Mouse (Mus musculus) forebrain, embryonic 13.5 days (tissue): ENCODE results near the gene Cop1. TPM values are rescaled to one million over a fixed set of nuclear protein-coding genes. Genes with fewer than 3 reads are reported as not detected.

Experiments
- ATAC-seq: fragments of 200-750 bp; cut with Nextera tagmentation; 2 replicates; pipeline ENCODE4 v1.8.0; 2017
- H3K27ac ChIP-seq: fragments of 300-500 bp; sonication (generic); 2 replicates; pipeline ENCODE4 v1.5.1; 2015; ENCODE audit warnings: inconsistent platforms, mild to moderate bottlenecking, moderate library complexity
- H3K27me3 ChIP-seq: fragments of 300-500 bp; sonication (generic); 2 replicates; pipeline ENCODE4 v1.6.1; 2015; ENCODE audit warnings: mild to moderate bottlenecking, inconsistent platforms
- H3K36me3 ChIP-seq: fragments of 300-500 bp; sonication (generic); 2 replicates; pipeline ENCODE4 v1.6.1; 2015; ENCODE audit warnings: mild to moderate bottlenecking, inconsistent platforms; ENCODE audit not compliant: poor library complexity, severe bottlenecking
- H3K4me1 ChIP-seq: fragments of 300-500 bp; sonication (generic); 2 replicates; pipeline ENCODE4 v1.6.1; 2015; ENCODE audit warnings: inconsistent platforms
- H3K4me2 ChIP-seq: fragments of 300-500 bp; sonication (generic); 2 replicates; pipeline ENCODE4 v1.6.1; 2015; ENCODE audit warnings: inconsistent platforms, mild to moderate bottlenecking, moderate library complexity
- H3K4me3 ChIP-seq: fragments of 300-500 bp; sonication (generic); 2 replicates; pipeline ENCODE4 v1.5.1; 2015; ENCODE audit warnings: mild to moderate bottlenecking, inconsistent platforms
- H3K9ac ChIP-seq: fragments of 300-500 bp; sonication (generic); 2 replicates; pipeline ENCODE4 v1.6.1; 2015; ENCODE audit warnings: mild to moderate bottlenecking, inconsistent platforms
- H3K9me3 ChIP-seq: fragments of 300-500 bp; sonication (generic); replicated peaks from 2 replicates; pipeline ENCODE4 v1.6.1; 2016; ENCODE audit warnings: inconsistent platforms
- WGBS: fragments of 180-500 bp; shearing (Covaris S2); methylation state at CpG from one replicate; pipeline ENCODE4 v1.1.7; 2015; 5-methylcytosine and 5-hydroxymethylcytosine counted together
- polyA plus RNA-seq: library from polyadenylated mRNA; unstranded; fragments of >200 nt; fragmentation: Nextera tagmentation; extraction: Ambion mirVana; gene quantifications from 2 replicates; pipeline ENCODE4 v1.2.1, GENCODE M21; 2015

Cop1 gene
- polyA plus RNA-seq, 1 experiment from 2014 or later = 21.4 TPM

DNA sequence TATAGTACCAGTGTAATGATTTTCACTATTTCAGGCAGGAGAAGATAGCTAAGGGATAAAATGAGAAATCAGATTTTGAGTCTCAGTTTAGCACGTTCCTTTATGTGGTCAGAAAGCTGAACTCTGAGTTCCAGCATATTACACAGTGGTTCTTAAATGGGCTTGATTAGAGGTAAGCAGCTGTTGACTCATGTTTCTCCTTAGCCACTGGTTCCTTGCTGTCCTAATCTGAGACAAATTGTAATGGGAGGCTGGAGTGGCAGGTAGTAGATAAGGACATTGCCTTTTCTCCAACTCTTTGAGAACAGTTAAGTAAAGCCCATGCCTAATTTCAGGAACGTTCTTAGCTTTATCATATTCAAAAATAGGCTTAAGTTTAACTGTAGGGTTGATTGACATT, 3.6 kb downstream of the Cop1 start:
- Histone ChIP-seq H3K4me3 (no peak overlapping the region), H3K4me1 (peaks cover 30% of the 10 kb centered on the region), H3K27ac (no peak overlapping the region), H3K9ac (no peak overlapping the region), H3K27me3 (no peaks in the 10 kb centered on the region), H3K36me3 (peaks cover 12% of the 10 kb centered on the region), H3K4me2 (no peak overlapping the region), H3K9me3 (no peaks in the 10 kb centered on the region)
- ATAC-seq = no peak
- WGBS = 88% methylated on average over 2 of the region's 2 CpGs

- Histone ChIP-seq H3K9ac (no peak overlapping the region), H3K4me3 (no peak overlapping the region), H3K27me3 (no peaks in the 10 kb centered on the region), H3K9me3 (no peaks in the 10 kb centered on the region), H3K4me2 (no peak overlapping the region), H3K27ac (no peak overlapping the region), H3K4me1 (peaks cover 29% of the 10 kb centered on the region), H3K36me3 (peaks cover 19% of the 10 kb centered on the region)
- WGBS = 88% methylated on average over 6 of the region's 6 CpGs
- no peak for ATAC-seq
These were observed 6.0 kb downstream of the Cop1 start for GRCm38 (mm10) chr1:159238147-159238546.

GRCm38 (mm10) chr1:159250320-159250719, 18.2 kb downstream of the Cop1 start:
- Histone ChIP-seq H3K4me3 (no peak overlapping the region), H3K9ac (no peak overlapping the region), H3K36me3 (peaks cover 32% of the 10 kb centered on the region), H3K4me2 (no peak overlapping the region), H3K27ac (no peak overlapping the region), H3K9me3 (no peaks in the 10 kb centered on the region), H3K4me1 (no peaks in the 10 kb centered on the region), H3K27me3 (no peaks in the 10 kb centered on the region)
- WGBS = 87% methylated on average over 2 of the region's 2 CpGs
- no peak for ATAC-seq

- Histone ChIP-seq H3K9me3 (no peaks in the 10 kb centered on the region), H3K4me2 (no peak overlapping the region), H3K27ac (no peak overlapping the region), H3K4me1 (no peaks in the 10 kb centered on the region), H3K36me3 (peaks cover 39% of the 10 kb centered on the region), H3K9ac (no peak overlapping the region), H3K27me3 (no peaks in the 10 kb centered on the region), H3K4me3 (no peak overlapping the region)
- WGBS = 97% methylated on average over 2 of the region's 2 CpGs
- no peak for ATAC-seq
These were observed 21.0 kb downstream of the Cop1 start for GRCm38 (mm10) chr1:159253078-159253477.

DNA sequence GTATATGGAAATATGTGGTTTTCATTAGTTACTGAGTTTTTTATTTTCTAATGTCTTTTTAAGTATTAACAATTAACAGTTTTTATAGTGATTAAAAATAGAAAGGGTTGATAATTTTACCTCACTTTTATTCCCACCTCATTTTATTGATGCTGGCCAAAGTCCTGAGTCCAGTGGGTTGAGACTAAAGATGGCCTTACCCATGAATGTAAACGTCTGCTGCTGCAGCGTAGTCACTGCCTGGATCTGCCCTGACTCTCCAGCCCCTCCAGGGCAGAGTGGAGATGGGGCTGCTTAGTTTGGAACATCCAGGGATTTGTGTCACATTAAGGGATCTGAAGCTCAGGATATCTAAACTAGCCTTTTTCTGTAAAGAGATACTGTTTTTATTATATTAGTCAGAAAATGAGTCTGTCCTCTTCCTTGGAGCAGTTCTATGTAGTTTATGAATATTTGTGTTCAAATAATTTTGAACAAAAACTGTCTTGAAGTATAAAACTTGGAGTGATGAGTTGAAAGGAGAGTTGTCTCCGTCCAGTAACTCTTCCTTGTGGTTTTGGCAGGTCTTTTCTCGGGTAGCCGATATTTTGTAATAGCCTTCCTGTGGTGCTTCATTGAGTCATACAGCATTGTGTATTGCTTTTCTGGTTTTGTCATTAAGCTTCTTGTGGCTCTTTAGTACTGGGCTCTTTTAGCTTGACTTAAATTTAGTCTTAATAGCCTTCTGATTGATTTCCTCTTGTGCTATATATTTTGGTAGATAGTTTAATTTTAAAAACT, 23.0 kb downstream of the Cop1 start:
- Histone ChIP-seq H3K9me3 (no peaks in the 10 kb centered on the region), H3K27me3 (no peaks in the 10 kb centered on the region), H3K4me2 (no peak overlapping the region), H3K4me3 (no peak overlapping the region), H3K9ac (no peak overlapping the region), H3K27ac (no peak overlapping the region), H3K4me1 (no peaks in the 10 kb centered on the region), H3K36me3 (peaks cover 39% of the 10 kb centered on the region)
- no peak for ATAC-seq
- WGBS = 74% methylated on average over 5 of the region's 5 CpGs

DNA sequence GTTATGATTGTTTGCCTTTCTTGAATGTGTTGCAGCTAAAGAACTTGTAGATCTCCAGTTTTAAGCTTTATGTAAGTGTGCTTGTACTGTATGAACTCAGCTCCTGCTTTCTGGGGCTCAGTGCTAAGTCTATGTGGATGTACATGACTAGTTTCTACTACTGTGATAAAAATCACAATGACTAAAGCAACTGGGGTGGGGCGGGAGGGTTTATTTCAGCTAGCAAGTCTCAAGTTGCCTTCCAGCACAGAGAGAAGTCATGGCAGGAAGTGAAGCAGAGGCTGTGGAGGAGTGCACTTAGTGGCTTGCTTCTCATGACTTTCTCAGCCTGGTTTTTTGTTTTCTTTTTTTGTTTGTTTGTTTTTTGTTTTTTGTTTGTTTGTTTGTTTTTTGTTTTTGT, 24.4 kb downstream of the Cop1 start:
- H3K4me3 ChIP-seq = no peak overlapping the region
- no peak overlapping the region for H3K4me2 ChIP-seq
- no peaks in the 10 kb centered on the region for H3K4me1 ChIP-seq
- 96% methylated on average over 1 of the region's 1 CpGs for WGBS
- H3K36me3 ChIP-seq = peaks cover 32% of the 10 kb centered on the region
- H3K27ac ChIP-seq = no peak overlapping the region
- no peaks in the 10 kb centered on the region for H3K9me3 ChIP-seq
- H3K9ac ChIP-seq = no peak overlapping the region
- ATAC-seq = no peak
- no peaks in the 10 kb centered on the region for H3K27me3 ChIP-seq

DNA sequence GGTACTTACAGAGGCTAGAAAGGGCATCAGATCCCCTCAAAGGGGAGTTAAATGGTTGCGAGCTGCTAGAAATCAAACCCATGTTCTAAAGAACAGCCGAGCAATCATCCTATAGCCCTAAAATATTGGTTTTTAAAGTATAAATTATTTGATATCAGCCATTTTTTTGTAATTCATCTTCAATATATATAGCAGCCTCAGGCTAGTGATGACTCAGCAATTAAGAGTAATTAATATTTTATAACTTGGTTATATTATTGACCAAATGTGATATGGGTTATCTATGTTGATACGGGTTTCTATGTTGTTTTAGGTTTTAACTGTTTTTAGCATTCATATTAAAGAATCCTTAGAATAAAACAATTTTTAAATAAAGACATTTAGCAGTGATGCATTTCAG, 31.7 kb downstream of the Cop1 start:
- no peak overlapping the region for H3K4me2 ChIP-seq
- no peak overlapping the region for H3K4me3 ChIP-seq
- no peaks in the 10 kb centered on the region for H3K27me3 ChIP-seq
- over 99% methylated on average over 3 of the region's 3 CpGs for WGBS
- H3K9me3 ChIP-seq = no peaks in the 10 kb centered on the region
- no peaks in the 10 kb centered on the region for H3K4me1 ChIP-seq
- ATAC-seq = no peak
- H3K27ac ChIP-seq = no peak overlapping the region
- peaks cover 13% of the 10 kb centered on the region; the same call in 1 of the 2 replicates for H3K36me3 ChIP-seq
- no peak overlapping the region for H3K9ac ChIP-seq

- H3K9me3 ChIP-seq = no peaks in the 10 kb centered on the region
- ATAC-seq = no peak
- no peaks in the 10 kb centered on the region for H3K4me1 ChIP-seq
- H3K4me3 ChIP-seq = no peak overlapping the region
- no peaks in the 10 kb centered on the region for H3K27me3 ChIP-seq
- no peak overlapping the region for H3K4me2 ChIP-seq
- 92% methylated on average over 1 of the region's 1 CpGs for WGBS
- peaks cover 24% of the 10 kb centered on the region for H3K36me3 ChIP-seq
- no peak overlapping the region for H3K27ac ChIP-seq
- H3K9ac ChIP-seq = no peak overlapping the region
These were observed 48.0 kb downstream of the Cop1 start for GRCm38 (mm10) chr1:159280072-159280471.

GRCm38 (mm10) chr1:159281861-159282260, 49.7 kb downstream of the Cop1 start:
- no peak overlapping the region for H3K4me3 ChIP-seq
- no peak for ATAC-seq
- no peaks in the 10 kb centered on the region for H3K27me3 ChIP-seq
- no peak overlapping the region for H3K27ac ChIP-seq
- H3K4me1 ChIP-seq = no peaks in the 10 kb centered on the region
- H3K4me2 ChIP-seq = no peak overlapping the region
- peaks cover 24% of the 10 kb centered on the region for H3K36me3 ChIP-seq
- H3K9me3 ChIP-seq = no peaks in the 10 kb centered on the region
- no peak overlapping the region for H3K9ac ChIP-seq
- 87% methylated on average over 1 of the region's 1 CpGs for WGBS

- Histone ChIP-seq H3K9me3 (no peaks in the 10 kb centered on the region), H3K27me3 (no peaks in the 10 kb centered on the region), H3K36me3 (peaks cover 11% of the 10 kb centered on the region), H3K27ac (no peak overlapping the region), H3K9ac (no peak overlapping the region), H3K4me1 (no peaks in the 10 kb centered on the region), H3K4me2 (no peak overlapping the region), H3K4me3 (no peak overlapping the region)
- WGBS = 61% methylated on average over 1 of the region's 1 CpGs
- no peak for ATAC-seq
These were observed 54.7 kb downstream of the Cop1 start for GRCm38 (mm10) chr1:159286833-159287232.

- no peak overlapping the region for H3K4me3 ChIP-seq
- H3K27me3 ChIP-seq = no peaks in the 10 kb centered on the region
- no peaks in the 10 kb centered on the region for H3K4me1 ChIP-seq
- H3K9ac ChIP-seq = no peak overlapping the region
- no peak overlapping the region for H3K4me2 ChIP-seq
- H3K36me3 ChIP-seq = peaks cover 17% of the 10 kb centered on the region; the same call in 1 of the 2 replicates
- H3K9me3 ChIP-seq = no peaks in the 10 kb centered on the region
- ATAC-seq = no peak
- no peak overlapping the region for H3K27ac ChIP-seq
These were observed 58.1 kb downstream of the Cop1 start for GRCm38 (mm10) chr1:159290219-159290618.

- WGBS = 100% methylated on average over 2 of the region's 2 CpGs
- H3K4me3 ChIP-seq = no peak overlapping the region
- no peak overlapping the region for H3K9ac ChIP-seq
- H3K9me3 ChIP-seq = no peaks in the 10 kb centered on the region
- H3K4me1 ChIP-seq = no peaks in the 10 kb centered on the region
- no peak overlapping the region for H3K4me2 ChIP-seq
- H3K36me3 ChIP-seq = peaks cover 17% of the 10 kb centered on the region; the same call in 1 of the 2 replicates
- H3K27me3 ChIP-seq = no peaks in the 10 kb centered on the region
- no peak for ATAC-seq
- no peak overlapping the region for H3K27ac ChIP-seq
These were observed 58.7 kb downstream of the Cop1 start for GRCm38 (mm10) chr1:159290859-159291258.
